Mouse (Mus musculus): ENCODE results near the gene Celsr1. TPM values are rescaled to one million over a fixed set of nuclear protein-coding genes. Genes with fewer than 3 reads are reported as not detected.

The Celsr1 gene
- polyA plus RNA-seq (2015; fragmentation: Illumina TruSeq; extraction: RNeasy Lipid Tissue Mini Kit (QIAGEN cat#74804); ENCODE audit: insufficient read depth, low replicate concordance) = 1.8 TPM

DNA sequence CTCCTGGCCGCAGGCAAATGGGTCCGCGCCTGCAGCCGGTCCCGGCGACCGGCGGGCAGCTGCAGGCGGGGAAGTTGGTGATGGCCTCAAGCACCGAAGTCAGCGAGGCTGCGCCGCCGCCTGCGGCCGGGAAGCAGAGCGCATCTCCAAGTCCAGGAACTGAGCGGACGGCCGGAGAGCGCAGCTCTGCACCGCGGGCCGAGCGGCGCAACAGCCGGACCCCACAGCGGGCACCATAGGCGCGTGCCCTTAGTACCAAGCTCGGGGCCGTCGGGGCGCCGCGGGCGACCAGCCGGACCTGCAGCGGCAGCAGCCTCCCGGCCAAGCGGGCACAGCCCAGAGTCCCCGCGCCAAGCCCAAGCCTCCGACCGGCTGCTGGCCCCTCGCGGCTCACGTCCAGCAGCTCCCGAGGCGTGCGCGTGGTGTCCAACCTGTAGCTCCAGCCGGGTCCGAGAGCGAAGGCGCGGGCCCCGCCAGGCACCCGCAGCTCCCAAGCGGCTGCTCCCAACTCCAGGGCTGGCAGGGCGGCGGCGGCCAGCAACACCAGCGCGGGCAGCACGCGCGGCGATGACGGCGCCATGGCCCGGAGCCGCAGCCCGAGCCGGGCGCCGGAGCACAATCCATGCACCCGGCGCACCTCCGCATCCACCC lies at the start of gene Celsr1:
TSS of gene Celsr1 (minus strand) at position 587 of the 651 bp plus-strand sequence.

DNA sequence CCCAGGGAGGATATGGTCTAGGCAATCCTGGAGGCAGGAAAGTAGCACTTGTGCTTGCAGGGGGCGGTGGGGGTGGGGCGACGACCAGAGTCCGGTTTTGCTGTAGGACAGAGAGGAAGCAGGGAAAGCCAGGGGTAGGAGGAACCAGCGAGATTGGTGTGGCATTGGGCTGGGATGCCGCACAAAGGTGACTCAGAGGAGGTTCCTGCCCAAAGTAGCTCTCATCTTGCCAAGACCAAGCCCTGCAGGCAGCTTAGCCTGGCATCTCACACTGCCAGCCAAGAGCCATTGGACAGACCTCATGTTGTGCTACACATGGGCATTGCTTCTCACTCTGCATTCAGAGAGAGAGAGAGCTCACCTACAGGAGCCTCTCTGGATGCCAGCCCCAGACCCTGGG lies 23.8 kb upstream of the Celsr1 start, which contains the start of gene Gramd4:
TSS of gene Gramd4 (plus strand) at position 283 of the 400 bp plus-strand sequence.

DNA sequence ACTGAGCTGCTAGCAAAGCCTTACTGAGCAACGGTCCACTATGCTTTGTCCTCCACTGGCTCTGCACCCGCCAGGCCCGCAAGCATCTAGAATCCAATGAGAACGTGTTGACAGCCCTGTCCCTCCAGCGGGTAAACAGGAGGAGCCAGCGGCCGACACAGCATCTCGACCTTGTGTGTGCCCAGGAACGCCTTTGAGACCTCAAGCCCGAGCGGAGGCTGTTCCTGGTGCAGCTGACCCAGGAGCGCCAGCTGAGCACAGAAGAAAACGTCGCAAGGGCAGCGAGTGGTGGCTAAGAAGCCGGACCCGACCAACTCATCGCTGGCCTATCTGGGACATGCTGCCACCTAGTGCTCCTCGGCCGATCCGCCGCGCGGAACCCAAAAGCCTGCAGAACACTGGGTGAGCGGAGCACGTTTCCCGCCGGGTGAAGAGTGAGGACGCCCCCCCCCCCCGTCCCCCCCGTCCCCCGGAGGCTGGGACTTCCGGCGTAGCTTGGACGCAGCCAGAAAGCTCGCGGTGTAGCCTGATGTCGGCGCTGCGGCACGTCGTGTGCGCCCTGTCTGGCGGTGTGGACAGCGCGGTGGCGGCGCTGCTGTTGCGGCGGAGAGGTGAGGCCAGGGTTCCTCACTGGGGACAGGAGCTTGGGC lies 154.6 kb downstream of the Celsr1 start, which contains the start of gene Trmu:
TSS of gene Trmu (plus strand) at position 465 of the 650 bp plus-strand sequence.

DNA sequence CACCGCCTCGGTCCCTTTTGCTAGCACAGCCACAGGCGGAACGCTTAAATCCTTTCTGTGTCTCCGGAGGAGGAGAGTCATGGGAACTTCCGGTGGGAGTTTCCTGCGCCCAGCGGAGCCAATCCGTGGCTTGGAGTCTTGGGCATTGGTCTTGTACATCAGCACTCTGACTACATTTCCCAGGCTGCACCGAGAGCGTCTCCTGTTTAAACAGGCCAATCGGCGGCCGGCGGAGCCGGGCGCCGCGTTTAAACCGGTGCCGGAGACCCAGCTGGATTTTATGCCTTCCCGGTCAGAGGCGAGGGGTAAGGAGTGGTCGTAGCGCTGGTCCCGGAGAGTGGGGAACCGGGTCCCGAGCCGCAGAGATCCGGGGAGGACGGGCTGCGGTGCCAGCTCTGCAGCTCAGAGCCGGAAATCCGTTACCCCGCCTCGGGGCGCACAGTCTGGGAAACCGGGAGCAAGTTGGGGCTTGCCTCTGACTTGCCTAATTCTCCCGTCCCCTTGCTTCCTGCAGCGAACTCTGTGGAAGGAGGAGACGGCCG lies 174.0 kb downstream of the Celsr1 start, which contains the start of gene Gtse1:
TSS of gene Gtse1 (plus strand) at position 256 of the 542 bp plus-strand sequence.

Other genes with a start within 250 kb of the Celsr1 start
- 8.6 TPM for gene Cdpf1, start 222.1 kb downstream of the Celsr1 start, polyA plus RNA-seq (2015; fragmentation: Illumina TruSeq; extraction: RNeasy Lipid Tissue Mini Kit (QIAGEN cat#74804); ENCODE audit: insufficient read depth, low replicate concordance)
- gene Pkdrej, start 212.0 kb downstream of the Celsr1 start, polyA plus RNA-seq (2015; fragmentation: Illumina TruSeq; extraction: RNeasy Lipid Tissue Mini Kit (QIAGEN cat#74804); ENCODE audit: insufficient read depth, low replicate concordance) = not detected
- 9.2 TPM for gene Ttc38, start 201.5 kb downstream of the Celsr1 start, polyA plus RNA-seq (2015; fragmentation: Illumina TruSeq; extraction: RNeasy Lipid Tissue Mini Kit (QIAGEN cat#74804); ENCODE audit: insufficient read depth, low replicate concordance)
- 2.0 TPM for gene Gtse1, start 174.0 kb downstream of the Celsr1 start, polyA plus RNA-seq (2015; fragmentation: Illumina TruSeq; extraction: RNeasy Lipid Tissue Mini Kit (QIAGEN cat#74804); ENCODE audit: insufficient read depth, low replicate concordance)
- gene Trmu, start 154.5 kb downstream of the Celsr1 start, polyA plus RNA-seq (2015; fragmentation: Illumina TruSeq; extraction: RNeasy Lipid Tissue Mini Kit (QIAGEN cat#74804); ENCODE audit: insufficient read depth, low replicate concordance) = 28.8 TPM
- 27.1 TPM for gene Gramd4, start 23.9 kb upstream of the Celsr1 start, polyA plus RNA-seq (2015; fragmentation: Illumina TruSeq; extraction: RNeasy Lipid Tissue Mini Kit (QIAGEN cat#74804); ENCODE audit: insufficient read depth, low replicate concordance)
- gene Cerk, start 152.4 kb upstream of the Celsr1 start, polyA plus RNA-seq (2015; fragmentation: Illumina TruSeq; extraction: RNeasy Lipid Tissue Mini Kit (QIAGEN cat#74804); ENCODE audit: insufficient read depth, low replicate concordance) = 60.5 TPM
- gene Tbc1d22a, start 180.7 kb upstream of the Celsr1 start, polyA plus RNA-seq (2015; fragmentation: Illumina TruSeq; extraction: RNeasy Lipid Tissue Mini Kit (QIAGEN cat#74804); ENCODE audit: insufficient read depth, low replicate concordance) = 11.9 TPM

All from spleen, adult 10 weeks (tissue).